Mouse (Mus musculus) lung, postnatal 0 days (tissue): ENCODE results near the gene Ankrd34c.

Source experiments
- CTCF ChIP-seq: IDR thresholded peaks from 2 replicates; pipeline ENCODE4 v1.5.1; 2016; ENCODE audit warnings: antibody characterized with exemption, mild to moderate bottlenecking
- EP300 ChIP-seq: IDR thresholded peaks from 2 replicates; pipeline ENCODE4 v1.6.1; 2016; ENCODE audit warnings: antibody characterized with exemption, mild to moderate bottlenecking, control low read depth

GRCm38 (mm10) chr9:89693670-89694069 lies 44.6 kb downstream of the Ankrd34c start:
- TF ChIP-seq EP300 (no peak), CTCF (no peak)
